Mouse (Mus musculus): ENCODE results near the gene Has3.

Has3 gene

DNA sequence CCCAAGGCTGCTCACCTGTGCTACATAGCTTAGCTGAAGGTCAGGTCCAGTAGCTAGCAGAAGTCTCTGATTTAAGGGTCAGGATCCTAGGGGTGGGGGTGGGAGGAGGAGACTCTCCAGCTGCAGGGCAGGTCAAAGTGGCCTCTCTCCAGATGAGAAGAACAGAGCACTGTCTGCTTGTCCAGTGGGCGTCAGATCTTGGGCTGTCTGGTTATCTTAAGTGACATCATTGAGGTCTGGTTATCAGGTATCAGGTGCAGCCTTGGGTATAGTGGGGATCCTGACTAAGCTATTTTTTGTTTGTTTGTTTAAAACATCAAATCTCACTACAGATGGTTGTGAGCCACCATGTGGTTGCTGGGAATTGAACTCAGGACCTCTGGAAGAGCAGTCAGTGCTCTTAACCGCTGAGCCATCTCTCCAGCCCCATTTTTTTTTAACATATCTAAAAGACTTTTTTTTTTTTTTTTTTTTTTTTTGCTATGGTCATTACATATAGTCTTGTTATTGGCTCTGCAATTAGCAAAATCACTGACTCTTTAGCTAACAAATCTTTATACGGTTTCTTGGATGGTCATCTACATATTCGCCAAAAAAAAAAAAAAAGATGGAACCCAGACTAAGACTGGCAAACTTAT lies 63.6 kb downstream of the Has3 start:
- DNase-seq: no peak

All from right cerebral cortex, adult 18-20 months (tissue).